Mouse (Mus musculus) CH12.LX (cell line): Measurements from ENCODE around the gene Erich4. TPM values are rescaled to one million over a fixed set of nuclear protein-coding genes. Genes with fewer than 3 reads are reported as not detected.

Source experiments
- DNase-seq: peaks from one replicate; pipeline ENCODE4 v3.0.0-alpha.2; 2013; ENCODE audit errors: extremely low read depth
- H3K27ac ChIP-seq: 2 replicates; pipeline ENCODE4 v1.5.1; 2012; ENCODE audit warnings: low read depth, mild to moderate bottlenecking, control low read depth, moderate library complexity; ENCODE audit not compliant: insufficient read depth
- H3K27me3 ChIP-seq: replicated peaks from 2 replicates; pipeline ENCODE3; 2012; ENCODE audit warnings: inconsistent platforms
- H3K36me3 ChIP-seq, 2 experiments: replicated peaks in 1 of 2; 2 replicates each; pipeline versions ENCODE3 to v1.6.1; 2012; ENCODE audit warnings: inconsistent platforms in 1 of 2, low read length in 1 of 2, mild to moderate bottlenecking in 1 of 2, mixed read lengths in 1 of 2, moderate library complexity in 1 of 2; ENCODE audit not compliant: control insufficient read depth in 1 of 2, insufficient read depth in 1 of 2
- H3K4me1 ChIP-seq, 2 experiments: 2 replicates each; pipeline ENCODE4 v1.6.1; 2012; ENCODE audit warnings: inconsistent platforms in 1 of 2, moderate library complexity in 1 of 2; ENCODE audit not compliant: insufficient read depth in 2 of 2, control insufficient read depth in 1 of 2
- H3K4me2 ChIP-seq: 2 replicates; pipeline ENCODE4 v1.6.1; 2012; ENCODE audit warnings: low read depth, mild to moderate bottlenecking, control low read depth; ENCODE audit not compliant: poor library complexity, insufficient read depth, severe bottlenecking
- H3K4me3 ChIP-seq, 3 experiments: fragments of 150-350 bp in 1 of 3; sonication (generic) in 1 of 3; replicated peaks in 1 of 3; 2 replicates each; pipeline versions ENCODE3 to v1.5.1; 2011 to 2012; ENCODE audit warnings: low read depth in 2 of 3, low read length in 2 of 3, mild to moderate bottlenecking in 2 of 3, moderate library complexity in 2 of 3, control low read depth in 1 of 3, improper control_type of control experiment in 1 of 3, inconsistent platforms in 1 of 3, mixed read lengths in 1 of 3; ENCODE audit not compliant: poor library complexity in 1 of 3
- H3K79me2 ChIP-seq: replicated peaks from 2 replicates; pipeline ENCODE4 v1.6.1; 2012; ENCODE audit warnings: mild to moderate bottlenecking, moderate library complexity; ENCODE audit not compliant: control insufficient read depth, poor library complexity, insufficient read depth, severe bottlenecking; ENCODE audit errors: extremely low read depth
- H3K9ac ChIP-seq: 2 replicates; pipeline ENCODE4 v1.6.1; 2012; ENCODE audit warnings: low read depth, mild to moderate bottlenecking, control low read depth, moderate library complexity; ENCODE audit not compliant: insufficient read depth
- H3K9me3 ChIP-seq: replicated peaks from 2 replicates; pipeline ENCODE3; 2012; ENCODE audit warnings: low read length, inconsistent platforms, mixed read lengths
- BHLHE40 ChIP-seq: IDR thresholded peaks from 2 replicates; pipeline ENCODE4 v1.6.1; 2011; ENCODE audit warnings: mild to moderate bottlenecking, low read depth, low read length, improper control_type of control experiment
- CHD1 ChIP-seq: IDR thresholded peaks from 2 replicates; pipeline ENCODE4 v1.6.1; 2012; ENCODE audit warnings: low read depth, low read length, improper control_type of control experiment, inconsistent platforms
- CTCF ChIP-seq, 2 experiments: IDR thresholded peaks in 1 of 2; conservative IDR thresholded peaks in 1 of 2; 2 replicates each; pipeline ENCODE4 v1.5.1; 2011 to 2012; ENCODE audit warnings: low read depth in 2 of 2, low read length in 2 of 2, improper control_type of control experiment in 1 of 2, inconsistent platforms in 1 of 2, mild to moderate bottlenecking in 1 of 2, moderate library complexity in 1 of 2
- E2F4 ChIP-seq: IDR thresholded peaks from 2 replicates; pipeline ENCODE4 v1.6.1; 2011; ENCODE audit warnings: low read depth, low read length, improper control_type of control experiment; ENCODE audit not compliant: insufficient replicate concordance
- ELF1 ChIP-seq: IDR thresholded peaks from 2 replicates; pipeline ENCODE4 v1.6.1; 2014; ENCODE audit warnings: low read depth, mild to moderate bottlenecking, inconsistent platforms, low read length, improper control_type of control experiment
- EP300 ChIP-seq: IDR thresholded peaks from 2 replicates; pipeline ENCODE4 v1.6.1; 2011; ENCODE audit warnings: low read length, improper control_type of control experiment
- ETS1 ChIP-seq: conservative IDR thresholded peaks from 2 replicates; pipeline ENCODE4 v1.6.1; 2012; ENCODE audit warnings: low read depth, mild to moderate bottlenecking, inconsistent platforms, low read length, improper control_type of control experiment, moderate library complexity
- GABPA ChIP-seq: IDR thresholded peaks from 2 replicates; pipeline ENCODE4 v1.6.1; 2012; ENCODE audit warnings: low read depth, low read length, improper control_type of control experiment, inconsistent platforms; ENCODE audit not compliant: insufficient replicate concordance
- HCFC1 ChIP-seq: IDR thresholded peaks from 2 replicates; pipeline ENCODE4 v1.6.1; 2012; ENCODE audit warnings: low read depth, mild to moderate bottlenecking, inconsistent platforms, low read length, improper control_type of control experiment
- IRF4 ChIP-seq: IDR thresholded peaks from 2 replicates; pipeline ENCODE4 v1.6.1; 2014; ENCODE audit warnings: low read depth, mild to moderate bottlenecking, inconsistent platforms, low read length, improper control_type of control experiment
- JUN ChIP-seq: IDR thresholded peaks from 2 replicates; pipeline ENCODE4 v1.6.1; 2011; ENCODE audit warnings: low read depth, mild to moderate bottlenecking, low read length, improper control_type of control experiment, moderate library complexity; ENCODE audit not compliant: insufficient read depth
- MAFK ChIP-seq: IDR thresholded peaks from 2 replicates; pipeline ENCODE4 v1.6.1; 2011; ENCODE audit warnings: low read length, improper control_type of control experiment; ENCODE audit not compliant: insufficient replicate concordance
- NELFE ChIP-seq: IDR thresholded peaks from 2 replicates; pipeline ENCODE4 v1.6.1; 2011; ENCODE audit warnings: low read depth, low read length, improper control_type of control experiment
- NRF1 ChIP-seq: IDR thresholded peaks from 2 replicates; pipeline ENCODE4 v1.6.1; 2014; ENCODE audit warnings: low read depth, mild to moderate bottlenecking, inconsistent platforms, low read length, improper control_type of control experiment, moderate library complexity
- POLR2A ChIP-seq: IDR thresholded peaks from 2 replicates; pipeline ENCODE4 v1.6.1; 2011; ENCODE audit warnings: low read depth, mild to moderate bottlenecking, improper control_type of control experiment, low read length
- POLR2AphosphoS2 ChIP-seq: IDR thresholded peaks from 2 replicates; pipeline ENCODE4 v1.6.1; 2011; ENCODE audit warnings: low read depth, low read length, improper control_type of control experiment
- RAD21 ChIP-seq: IDR thresholded peaks from 2 replicates; pipeline ENCODE4 v1.6.1; 2011; ENCODE audit warnings: low read depth, mild to moderate bottlenecking, low read length, improper control_type of control experiment, moderate library complexity
- RCOR1 ChIP-seq: conservative IDR thresholded peaks from 2 replicates; pipeline ENCODE4 v1.6.1; 2012; ENCODE audit warnings: low read depth, mild to moderate bottlenecking, inconsistent platforms, low read length, improper control_type of control experiment
- SMC3 ChIP-seq: IDR thresholded peaks from 2 replicates; pipeline ENCODE4 v1.6.1; 2011; ENCODE audit warnings: low read depth, low read length, improper control_type of control experiment
- TBP ChIP-seq: conservative IDR thresholded peaks from 2 replicates; pipeline ENCODE4 v1.6.1; 2011; ENCODE audit warnings: low read depth, low read length, improper control_type of control experiment
- UBTF ChIP-seq: IDR thresholded peaks from 2 replicates; pipeline ENCODE4 v1.6.1; 2012; ENCODE audit warnings: low read depth, mild to moderate bottlenecking, inconsistent platforms, low read length, improper control_type of control experiment, moderate library complexity
- USF1 ChIP-seq: IDR thresholded peaks from 2 replicates; pipeline ENCODE4 v1.6.1; 2014; ENCODE audit warnings: low read depth, mild to moderate bottlenecking, inconsistent platforms, low read length, improper control_type of control experiment
- USF2 ChIP-seq: conservative IDR thresholded peaks from 2 replicates; pipeline ENCODE4 v1.6.1; 2011; ENCODE audit warnings: low read depth, low read length, improper control_type of control experiment
- ZC3H11A ChIP-seq: IDR thresholded peaks from 2 replicates; pipeline ENCODE4 v1.6.1; 2012; ENCODE audit warnings: low read depth, mild to moderate bottlenecking, inconsistent platforms, low read length, improper control_type of control experiment
- ZKSCAN1 ChIP-seq: IDR thresholded peaks from 2 replicates; pipeline ENCODE4 v1.6.1; 2012; ENCODE audit warnings: low read depth, inconsistent platforms, low read length, improper control_type of control experiment, borderline replicate concordance
- ZMIZ1 ChIP-seq: IDR thresholded peaks from 2 replicates; pipeline ENCODE4 v1.6.1; 2012; ENCODE audit warnings: low read depth, mild to moderate bottlenecking, inconsistent platforms, low read length, improper control_type of control experiment
- ZNF384 ChIP-seq: IDR thresholded peaks from 2 replicates; pipeline ENCODE4 v1.6.1; 2012; ENCODE audit warnings: low read depth, low read length, improper control_type of control experiment, inconsistent platforms
- dilution Hi-C: fragments of 300-500 bp; cut with MboI; formaldehyde crosslinking; loops from 2 replicates; pipeline ENCODE4 v1.14.3; 2020; ENCODE audit warnings: low sequenced_read_pairs; ENCODE audit not compliant: extremely low pct_unique_long_range_greater_than_20kb, extremely low pct_ligation_motif_present
- in situ Hi-C: fragments of 300-500 bp; cut with MboI; formaldehyde crosslinking; loops from 3 replicates; pipeline ENCODE4 v1.14.3; 2019; ENCODE audit warnings: low sequenced_read_pairs, low pct_ligation_motif_present, low pct_unique_long_range_greater_than_20kb, mixed read lengths
- polyA plus RNA-seq: library from polyadenylated mRNA; unstranded; fragments of >175 nt; gene quantifications from 2 replicates; pipeline ENCODE4 v1.2.1, GENCODE M21; 2012; ENCODE audit warnings: low read depth; ENCODE audit not compliant: insufficient read length
- total RNA-seq, 2 experiments: library from RNA; depleted of rRNA; stranded (reverse); fragments of 300-350 nt in 1 of 2; fragments of >200 nt in 1 of 2; gene quantifications; 2 replicates each; pipeline ENCODE4 v1.2.3; 2012 to 2014

The Erich4 gene
- total and polyA plus RNA-seq, 3 experiments: not detected

- Histone ChIP-seq H3K9me3 (no peaks in the 10 kb centered on the region), H3K27me3 (peaks cover 7% of the 10 kb centered on the region), H3K4me3 (no peak overlapping the region), H3K4me2 (no peak overlapping the region), H3K27ac (no peak overlapping the region), H3K9ac (no peak overlapping the region), H3K36me3 (no peaks in the 10 kb centered on the region), H3K79me2 (no peaks in the 10 kb centered on the region), H3K4me1 (peaks cover 0 to 8% of the 10 kb centered on the region in 2 experiments; a peak in 1 of 4 replicates)
- TF ChIP-seq E2F4 (no peak), IRF4 (no peak), NELFE (no peak), CHD1 (no peak), MAFK (no peak), USF2 (no peak), POLR2AphosphoS2 (no peak), ETS1 (no peak), UBTF (no peak), POLR2A (no peak), ZMIZ1 (no peak), SMC3 (no peak)
- no peak for DNase-seq
- in situ Hi-C loops (no loop called here), dilution Hi-C loops (no loop called here)
Observed at GRCm38 (mm10) chr7:25614086-25614485, 1.6 kb downstream of the Erich4 start.

GRCm38 (mm10) chr7:25611501-25611900, 4.2 kb downstream of the Erich4 start:
- H3K4me1 ChIP-seq: peaks cover 0 to 13% of the 10 kb centered on the region in 2 experiments; a peak in 3 of 4 replicates
- H3K9ac ChIP-seq: no peak overlapping the region
- H3K27ac ChIP-seq: no peak overlapping the region
- H3K9me3 ChIP-seq: no peaks in the 10 kb centered on the region
- dilution Hi-C loops (no loop called here), in situ Hi-C loops (no loop called here)
- no peaks in the 10 kb centered on the region for H3K79me2 ChIP-seq
- TF ChIP-seq BHLHE40: no peak
- TF ChIP-seq CTCF (conservative IDR thresholded peaks at IDR 0.05 in 1 of 2, IDR thresholded peaks at IDR 0.05 in 1 of 2; ENCODE audit: low read depth in 2 of 2, low read length in 2 of 2): no peak
- no peak for TF ChIP-seq EP300
- DNase-seq: no peak
- peaks cover 3% of the 10 kb centered on the region for H3K27me3 ChIP-seq
- no peaks in the 10 kb centered on the region for H3K36me3 ChIP-seq
- H3K4me3 ChIP-seq: no peak overlapping the region
- no peak overlapping the region for H3K4me2 ChIP-seq

- Histone ChIP-seq H3K4me3 (no peak overlapping the region), H3K27ac (no peak overlapping the region), H3K4me2 (no peak overlapping the region), H3K79me2 (no peaks in the 10 kb centered on the region), H3K9me3 (no peaks in the 10 kb centered on the region), H3K36me3 (no peaks in the 10 kb centered on the region), H3K9ac (no peak overlapping the region), H3K27me3 (no peaks in the 10 kb centered on the region), H3K4me1 (peaks cover 0 to 23% of the 10 kb centered on the region in 2 experiments; a peak in 3 of 4 replicates)
- dilution Hi-C loops (no loop called here), in situ Hi-C loops (no loop called here)
- DNase-seq: no peak
- no peak for TF ChIP-seq ZKSCAN1
- TF ChIP-seq USF1: no peak
- no peak for TF ChIP-seq JUN
- no peak for TF ChIP-seq ZC3H11A
- TF ChIP-seq ZNF384: no peak
- TF ChIP-seq RCOR1: no peak
- no peak for TF ChIP-seq TBP
- TF ChIP-seq RAD21: no peak
- TF ChIP-seq HCFC1: no peak
- no peak for TF ChIP-seq USF2
- TF ChIP-seq NRF1: no peak
- TF ChIP-seq CHD1: no peak
- TF ChIP-seq NELFE: no peak
- no peak for TF ChIP-seq GABPA
- TF ChIP-seq POLR2AphosphoS2: no peak
- no peak for TF ChIP-seq ELF1
Observed at GRCm38 (mm10) chr7:25610056-25610455, 5.6 kb downstream of the Erich4 start.
